Mouse (Mus musculus) lung, embryonic 15.5 days (tissue): ENCODE measurements around the gene Prelid3b. TPM values are rescaled to one million over a fixed set of nuclear protein-coding genes. Genes with fewer than 3 reads are reported as not detected.

Experiments
- ATAC-seq: fragments of 200-750 bp; cut with Nextera tagmentation; 2 replicates; pipeline ENCODE4 v1.8.0; 2017; ENCODE audit warnings: moderate number of reproducible peaks, borderline replicate concordance; ENCODE audit not compliant: low FRiP score, low TSS enrichment; ENCODE audit errors: extremely low read depth
- H3K27ac ChIP-seq: fragments of 300-500 bp; sonication (generic); 2 replicates; pipeline ENCODE4 v1.5.1; 2015; ENCODE audit warnings: moderate library complexity, mild to moderate bottlenecking, inconsistent platforms
- H3K27me3 ChIP-seq: fragments of 300-500 bp; sonication (generic); 2 replicates; pipeline ENCODE4 v1.6.1; 2015; ENCODE audit warnings: inconsistent platforms
- H3K36me3 ChIP-seq: fragments of 300-500 bp; sonication (generic); 2 replicates; pipeline ENCODE4 v1.6.1; 2015; ENCODE audit warnings: inconsistent platforms
- H3K4me1 ChIP-seq: fragments of 300-500 bp; sonication (generic); 2 replicates; pipeline ENCODE4 v1.6.1; 2015; ENCODE audit warnings: inconsistent platforms
- H3K4me2 ChIP-seq: fragments of 300-500 bp; sonication (generic); 2 replicates; pipeline ENCODE4 v1.6.1; 2015; ENCODE audit warnings: inconsistent platforms, mild to moderate bottlenecking, moderate library complexity
- H3K4me3 ChIP-seq: fragments of 300-500 bp; sonication (generic); 2 replicates; pipeline ENCODE4 v1.5.1; 2015; ENCODE audit warnings: mild to moderate bottlenecking, inconsistent platforms
- H3K9ac ChIP-seq: fragments of 300-500 bp; sonication (generic); 2 replicates; pipeline ENCODE4 v1.6.1; 2015; ENCODE audit warnings: inconsistent platforms
- H3K9me3 ChIP-seq: fragments of 300-500 bp; sonication (generic); 2 replicates; pipeline ENCODE4 v1.6.1; 2016; ENCODE audit warnings: inconsistent platforms
- WGBS: fragments of 180-500 bp; shearing (Covaris S2); methylation state at CpG from one replicate; pipeline ENCODE4 v1.1.7; 2015; 5-methylcytosine and 5-hydroxymethylcytosine counted together
- polyA plus RNA-seq: library from polyadenylated mRNA; unstranded; fragments of >200 nt; fragmentation: Nextera tagmentation; extraction: Ambion mirVana; gene quantifications from 2 replicates; pipeline ENCODE4 v1.2.1, GENCODE M21; 2015

Gene Prelid3b
- polyA plus RNA-seq, 1 experiment from 2014 or later = 116 TPM

DNA sequence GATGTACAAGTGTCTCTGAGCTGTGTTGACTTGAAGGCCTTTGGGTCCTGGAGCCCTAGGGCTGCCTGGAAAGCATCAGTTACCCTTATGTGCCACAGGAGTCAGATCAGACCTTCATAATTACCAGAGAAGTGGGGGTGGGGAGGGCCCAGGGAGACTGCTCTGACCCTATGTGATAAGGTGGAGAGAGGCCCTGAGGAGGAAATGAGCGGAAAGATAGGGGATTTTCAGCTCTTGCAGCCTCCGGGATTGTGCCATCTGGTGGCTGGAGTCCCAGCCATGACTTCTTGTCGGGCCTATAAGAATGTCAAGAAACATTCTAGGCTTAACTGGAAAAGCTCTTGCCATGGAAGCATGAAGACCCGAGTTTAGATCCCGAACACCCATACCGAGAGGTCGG lies 19.2 kb downstream of the Prelid3b start:
- Histone ChIP-seq H3K4me3 (no peak overlapping the region), H3K9me3 (no peaks in the 10 kb centered on the region), H3K4me1 (no peaks in the 10 kb centered on the region), H3K27me3 (no peaks in the 10 kb centered on the region), H3K9ac (no peak overlapping the region), H3K27ac (no peak overlapping the region), H3K36me3 (no peaks in the 10 kb centered on the region), H3K4me2 (no peak overlapping the region)
- no peak; the same call in 1 of the 2 replicates for ATAC-seq
- WGBS = 66% methylated on average over 7 of the region's 7 CpGs

DNA sequence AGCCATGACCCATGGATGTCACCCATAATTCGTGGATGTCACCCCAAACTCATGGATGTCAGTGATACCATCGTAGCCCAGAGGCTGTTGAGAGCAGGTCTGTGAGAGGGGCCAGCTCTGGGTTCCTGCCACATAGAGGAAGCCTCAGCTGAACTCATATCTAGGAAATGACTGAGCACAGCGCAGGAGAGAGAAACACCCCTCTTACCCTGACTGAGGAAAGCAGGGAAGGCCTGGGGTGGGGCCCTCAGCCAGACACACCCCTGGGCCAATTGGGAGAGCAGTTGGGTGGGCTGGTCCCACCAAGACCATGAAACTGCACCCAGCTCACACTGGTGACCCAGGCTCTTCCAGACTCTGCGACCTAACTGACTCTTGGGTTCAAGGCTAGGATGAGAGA lies 22.5 kb downstream of the Prelid3b start, which contains the start of gene Tubb1:
Tubb1 (plus strand) TSS at position 343 of the 400 bp plus-strand sequence.
- H3K4me3 ChIP-seq = no peak within 1 kb of the TSS
- 69% methylated on average over 4 of the region's 4 CpGs for WGBS
- no peak within 1 kb of the TSS for H3K4me2 ChIP-seq
- no peaks in the 10 kb centered on the region for H3K9me3 ChIP-seq
- no peaks in the 10 kb centered on the region for H3K36me3 ChIP-seq
- ATAC-seq = no peak
- no peak within 1 kb of the TSS for H3K27ac ChIP-seq
- H3K4me1 ChIP-seq = peaks cover 8% of the 10 kb centered on the region; the same call in 1 of the 2 replicates
- no peaks in the 10 kb centered on the region for H3K27me3 ChIP-seq
- H3K9ac ChIP-seq = no peak within 1 kb of the TSS

DNA sequence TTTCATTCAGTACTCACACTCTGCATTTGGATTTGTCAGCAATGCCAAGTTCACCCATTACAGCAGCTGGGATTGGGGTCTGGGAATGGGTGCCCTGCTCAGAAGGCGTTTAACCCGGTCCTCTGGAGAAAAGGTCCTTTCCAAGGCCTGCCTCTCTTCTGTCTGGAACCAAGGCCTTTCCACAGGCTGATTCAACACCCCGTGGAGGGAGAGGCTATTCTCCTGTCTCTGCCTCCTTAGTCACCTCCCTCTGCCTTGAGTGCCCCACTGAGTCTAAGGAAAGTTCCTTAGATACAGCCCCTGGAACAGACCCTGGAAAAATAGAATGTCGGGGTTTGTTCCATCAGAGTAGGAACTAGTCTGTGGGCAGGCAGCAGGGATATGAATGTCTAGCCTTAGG lies 24.5 kb downstream of the Prelid3b start:
- ATAC-seq = no peak
- H3K27me3 ChIP-seq = no peaks in the 10 kb centered on the region
- H3K9ac ChIP-seq = no peak overlapping the region
- H3K27ac ChIP-seq = no peak overlapping the region
- no peaks in the 10 kb centered on the region for H3K9me3 ChIP-seq
- WGBS = 79% methylated on average over 4 of the region's 4 CpGs
- no peaks in the 10 kb centered on the region for H3K36me3 ChIP-seq
- H3K4me1 ChIP-seq = peaks cover 10% of the 10 kb centered on the region
- H3K4me2 ChIP-seq = no peak overlapping the region
- H3K4me3 ChIP-seq = no peak overlapping the region

DNA sequence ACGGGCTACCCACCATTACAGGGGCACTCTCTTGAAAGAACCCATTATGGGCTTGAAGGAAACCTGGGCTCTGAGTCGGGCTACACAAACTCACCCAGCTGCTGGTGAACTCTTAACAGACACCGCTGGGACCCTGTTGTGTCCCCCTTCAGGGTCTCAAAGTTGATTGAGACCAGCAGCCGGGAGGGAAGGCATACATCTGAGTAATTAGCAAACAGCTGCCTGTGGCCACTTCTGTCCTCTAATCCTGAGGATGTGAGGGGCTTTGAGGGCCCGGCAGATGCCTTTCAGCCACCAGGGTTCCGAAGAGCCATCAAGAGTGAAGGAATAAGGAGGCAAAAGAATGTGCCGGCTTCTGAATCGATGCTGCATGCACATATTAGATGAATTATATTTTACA lies 26.0 kb downstream of the Prelid3b start:
- ATAC-seq = no peak
- Histone ChIP-seq H3K9ac (no peak overlapping the region), H3K4me3 (no peak overlapping the region), H3K9me3 (no peaks in the 10 kb centered on the region), H3K27ac (0 out of 2 replicates have a peak overlapping the region, but pooled peaks have one; percentile 2), H3K36me3 (no peaks in the 10 kb centered on the region), H3K4me2 (no peak overlapping the region), H3K4me1 (peaks cover 16% of the 10 kb centered on the region), H3K27me3 (no peaks in the 10 kb centered on the region)
- 51% methylated on average over 8 of the region's 8 CpGs for WGBS

DNA sequence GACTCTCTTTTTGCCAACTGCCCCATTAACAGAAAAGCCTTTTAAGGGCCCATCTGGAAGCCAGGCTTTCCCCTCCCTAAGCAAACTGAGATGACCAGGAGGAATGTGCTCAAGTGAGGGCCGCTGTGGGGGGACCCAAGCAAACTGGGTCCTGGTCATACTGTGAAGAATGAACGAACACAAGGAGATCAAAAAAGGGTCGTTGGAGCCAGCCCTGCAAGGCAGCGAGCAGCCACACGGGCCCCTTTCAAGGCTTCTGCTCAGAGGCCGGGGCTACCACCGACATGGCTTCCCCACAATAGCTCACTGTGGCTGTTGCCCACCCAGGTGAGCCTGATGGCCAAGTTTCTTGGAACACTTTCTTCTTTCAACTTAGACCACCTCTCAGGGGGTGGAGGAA lies 26.4 kb downstream of the Prelid3b start:
- Histone ChIP-seq H3K4me2 (no peak overlapping the region), H3K36me3 (no peaks in the 10 kb centered on the region), H3K9me3 (no peaks in the 10 kb centered on the region), H3K4me1 (peaks cover 19% of the 10 kb centered on the region), H3K27me3 (no peaks in the 10 kb centered on the region), H3K9ac (no peak overlapping the region), H3K27ac (0 out of 2 replicates have a peak overlapping the region, but pooled peaks have one; percentile 2), H3K4me3 (no peak overlapping the region)
- ATAC-seq = no peak
- WGBS = 50% methylated on average over 7 of the region's 7 CpGs

DNA sequence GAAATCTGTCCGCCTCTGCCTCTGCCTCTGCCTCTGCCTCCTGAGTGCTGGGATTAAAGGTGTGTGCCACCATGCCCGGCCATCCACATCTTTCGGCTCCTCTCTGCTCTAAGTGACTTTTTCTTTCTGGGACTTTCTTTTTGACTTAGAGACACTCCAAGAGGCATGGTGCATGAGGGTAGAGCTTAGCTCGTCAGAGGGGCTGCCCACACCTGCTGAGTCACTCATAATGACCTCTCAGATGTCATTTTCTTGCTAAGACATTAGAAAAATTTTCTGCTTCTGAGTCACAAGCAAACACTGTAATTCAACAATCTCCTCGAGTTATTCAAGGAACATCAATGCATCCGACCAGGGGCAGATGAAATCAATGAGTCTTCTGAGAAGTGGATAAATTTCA lies 27.9 kb downstream of the Prelid3b start:
- Histone ChIP-seq H3K4me1 (peaks cover 20% of the 10 kb centered on the region), H3K27ac (no peak overlapping the region), H3K9me3 (no peaks in the 10 kb centered on the region), H3K27me3 (no peaks in the 10 kb centered on the region), H3K36me3 (no peaks in the 10 kb centered on the region), H3K4me3 (no peak overlapping the region), H3K9ac (no peak overlapping the region), H3K4me2 (no peak overlapping the region)
- 64% methylated on average over 6 of the region's 6 CpGs for WGBS
- no peak for ATAC-seq

DNA sequence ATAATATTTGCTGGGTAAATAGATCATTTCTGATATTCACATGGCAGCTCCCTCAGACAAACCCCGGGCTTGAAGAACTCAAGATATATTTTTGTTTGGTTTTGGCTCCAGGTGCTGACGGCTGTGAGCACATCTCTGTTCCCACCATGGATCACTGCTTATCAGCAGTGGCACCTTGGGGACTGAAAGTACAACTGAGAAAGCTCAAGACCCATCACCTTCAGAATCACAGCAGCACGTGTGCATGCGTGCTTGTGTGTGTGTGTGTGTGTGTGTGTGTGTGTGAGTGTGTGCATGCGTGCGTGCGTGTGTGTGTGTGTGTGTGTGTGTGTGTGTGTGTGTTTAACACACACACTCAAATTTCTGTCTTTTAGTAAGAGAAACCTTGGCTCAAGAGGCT lies 28.5 kb downstream of the Prelid3b start:
- H3K4me2 ChIP-seq = no peak overlapping the region
- no peak overlapping the region for H3K4me3 ChIP-seq
- H3K27me3 ChIP-seq = no peaks in the 10 kb centered on the region
- no peaks in the 10 kb centered on the region for H3K9me3 ChIP-seq
- ATAC-seq = no peak
- 67% methylated on average over 7 of the region's 7 CpGs for WGBS
- H3K4me1 ChIP-seq = peaks cover 20% of the 10 kb centered on the region
- H3K27ac ChIP-seq = no peak overlapping the region
- no peaks in the 10 kb centered on the region for H3K36me3 ChIP-seq
- H3K9ac ChIP-seq = no peak overlapping the region

DNA sequence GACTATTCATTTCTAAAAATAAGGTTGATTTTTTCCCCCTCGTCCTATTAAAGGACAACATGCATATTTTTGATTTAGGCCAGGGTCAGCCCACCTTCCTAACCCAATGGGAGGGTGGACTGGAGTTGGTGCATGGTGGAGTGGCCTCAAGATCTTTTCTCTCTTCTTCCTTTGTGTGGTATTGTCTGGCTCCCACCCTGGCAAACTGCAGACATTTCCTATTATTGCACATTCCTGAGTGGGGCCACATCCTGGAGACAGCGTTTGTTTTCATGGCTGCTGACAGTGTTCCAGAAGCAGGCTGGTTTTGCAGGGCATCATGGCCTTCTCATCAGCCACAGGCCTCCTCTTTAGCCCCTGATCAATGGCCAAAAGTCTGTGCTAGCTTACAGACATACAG lies 29.8 kb downstream of the Prelid3b start:
- Histone ChIP-seq H3K27me3 (no peaks in the 10 kb centered on the region), H3K36me3 (no peaks in the 10 kb centered on the region), H3K27ac (peak overlapping the region; percentile 82), H3K4me1 (peaks cover 29% of the 10 kb centered on the region), H3K9me3 (no peaks in the 10 kb centered on the region), H3K4me2 (no peak overlapping the region), H3K9ac (no peak overlapping the region), H3K4me3 (no peak overlapping the region)
- 20% methylated on average over 2 of the region's 2 CpGs for WGBS
- no peak for ATAC-seq

DNA sequence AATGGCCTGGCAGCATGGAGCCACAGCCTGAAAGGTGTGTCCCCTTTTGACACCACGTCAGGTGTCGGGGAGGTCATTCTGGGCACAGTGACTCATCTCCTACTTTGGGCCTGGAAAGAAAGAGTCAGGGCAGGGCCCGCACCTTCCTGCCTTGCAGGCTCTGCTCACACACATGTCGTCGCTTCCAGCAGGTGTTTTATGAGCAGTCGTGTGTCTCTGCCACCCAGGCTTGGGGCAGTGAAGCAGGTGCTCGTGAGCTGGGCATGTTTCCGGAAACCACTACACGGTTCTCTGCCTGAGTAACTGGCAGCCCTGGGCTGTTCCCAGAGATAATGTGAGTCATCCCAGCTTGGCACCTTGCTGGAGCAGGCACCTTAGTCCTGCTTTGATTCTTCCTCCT lies 30.4 kb downstream of the Prelid3b start:
- Histone ChIP-seq H3K9ac (no peak overlapping the region), H3K9me3 (no peaks in the 10 kb centered on the region), H3K4me3 (no peak overlapping the region), H3K27me3 (no peaks in the 10 kb centered on the region), H3K4me1 (peaks cover 35% of the 10 kb centered on the region), H3K36me3 (no peaks in the 10 kb centered on the region), H3K4me2 (no peak overlapping the region), H3K27ac (peak overlapping the region; percentile 82)
- no peak for ATAC-seq
- 45% methylated on average over 9 of the region's 9 CpGs for WGBS

DNA sequence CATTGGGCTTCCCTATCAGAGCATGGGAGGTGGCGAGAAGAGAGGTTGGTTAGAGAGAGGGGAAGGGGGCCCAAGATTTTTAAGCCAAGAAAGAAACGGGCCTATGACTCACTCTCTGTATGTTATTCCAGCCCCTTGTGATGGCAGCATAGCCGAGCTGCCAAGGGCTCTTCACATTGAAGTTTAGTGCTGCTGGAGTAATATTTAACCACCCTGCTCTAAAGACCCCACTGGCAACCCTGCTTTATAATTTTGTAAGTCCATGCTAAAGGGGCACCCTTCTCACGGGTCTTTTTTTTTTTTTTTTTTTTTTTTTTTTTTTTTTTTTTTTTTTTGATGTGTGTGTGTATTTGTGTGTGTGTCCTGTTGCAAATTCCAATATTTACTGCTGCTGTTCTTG lies 31.0 kb downstream of the Prelid3b start:
- Histone ChIP-seq H3K4me3 (no peak overlapping the region), H3K4me1 (peaks cover 38% of the 10 kb centered on the region), H3K27me3 (no peaks in the 10 kb centered on the region), H3K4me2 (no peak overlapping the region), H3K9ac (no peak overlapping the region), H3K27ac (peak overlapping the region; percentile 82), H3K36me3 (no peaks in the 10 kb centered on the region), H3K9me3 (no peaks in the 10 kb centered on the region)
- ATAC-seq = peak; percentile 33; the same call in 1 of the 2 replicates
- WGBS = 49% methylated on average over 4 of the region's 4 CpGs

DNA sequence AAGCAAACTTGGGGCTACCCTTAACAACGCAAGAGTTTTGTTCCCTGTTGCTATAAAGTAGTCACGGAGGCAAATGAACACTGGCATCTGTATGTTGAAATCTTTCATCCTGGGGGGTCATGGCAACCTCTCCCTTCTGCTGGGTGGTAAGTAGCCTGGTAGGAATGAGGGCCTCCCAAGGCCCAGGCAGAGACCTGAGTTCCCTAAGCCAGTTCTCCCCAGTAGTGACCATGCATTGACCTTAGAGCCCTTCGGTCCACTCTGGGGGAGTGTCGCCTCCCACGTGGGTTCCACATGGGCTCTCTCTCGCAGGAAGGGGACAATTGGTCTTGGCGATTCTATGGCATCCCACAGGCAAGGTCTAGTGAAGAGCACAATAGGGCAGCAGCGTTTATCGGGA lies 32.9 kb downstream of the Prelid3b start:
- no peak for ATAC-seq
- H3K9ac ChIP-seq = no peak overlapping the region
- peaks cover 34% of the 10 kb centered on the region for H3K4me1 ChIP-seq
- no peak overlapping the region for H3K4me2 ChIP-seq
- H3K27me3 ChIP-seq = no peaks in the 10 kb centered on the region
- H3K27ac ChIP-seq = no peak overlapping the region
- 83% methylated on average over 9 of the region's 9 CpGs for WGBS
- 0 out of 2 replicates have a peak, but pooled peaks cover 3% of the 10 kb centered on the region for H3K36me3 ChIP-seq
- no peaks in the 10 kb centered on the region for H3K9me3 ChIP-seq
- no peak overlapping the region for H3K4me3 ChIP-seq

DNA sequence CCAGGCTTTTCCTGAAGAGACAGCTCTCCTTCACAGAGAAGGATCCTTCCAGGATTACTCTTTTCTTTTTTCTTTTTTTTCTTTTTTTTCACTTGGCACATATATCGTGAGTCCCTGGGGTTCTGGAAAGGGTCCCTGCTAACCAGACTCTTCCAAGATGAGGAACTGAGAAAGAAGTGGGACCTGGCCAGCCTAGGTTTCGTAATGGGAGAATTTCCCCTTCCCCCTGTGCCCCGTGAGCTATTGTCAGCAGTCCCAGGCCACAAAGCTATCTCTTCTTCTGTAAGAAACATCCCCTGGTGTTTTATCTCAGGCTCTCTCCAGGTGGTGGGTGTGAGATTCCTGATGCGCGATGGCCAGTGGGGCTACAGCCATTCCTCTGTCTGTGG lies 33.4 kb downstream of the Prelid3b start:
- Histone ChIP-seq H3K27me3 (no peaks in the 10 kb centered on the region), H3K36me3 (0 out of 2 replicates have a peak, but pooled peaks cover 3% of the 10 kb centered on the region), H3K27ac (0 out of 2 replicates have a peak overlapping the region, but pooled peaks have one; percentile 6), H3K4me3 (peak overlapping the region; percentile 64), H3K9me3 (no peaks in the 10 kb centered on the region), H3K9ac (no peak overlapping the region), H3K4me2 (peak overlapping the region; percentile 80), H3K4me1 (peaks cover 34% of the 10 kb centered on the region)
- ATAC-seq = no peak
- WGBS = 61% methylated on average over 5 of the region's 5 CpGs
